Mouse (Mus musculus) midbrain, embryonic 11.5 days (tissue): ENCODE measurements around the gene Cinp. TPM values are rescaled to one million over a fixed set of nuclear protein-coding genes. Genes with fewer than 3 reads are reported as not detected.

Source experiments
- ATAC-seq: fragments of 200-750 bp; cut with Nextera tagmentation; 2 replicates; pipeline ENCODE4 v1.8.0; 2017; ENCODE audit warnings: moderate TSS enrichment, moderate library complexity; ENCODE audit not compliant: low FRiP score
- DNase-seq: peaks from one replicate; pipeline ENCODE4 v3.0.0; 2015; ENCODE audit warnings: low spot score; ENCODE audit errors: missing footprints
- H3K27ac ChIP-seq: fragments of 300-500 bp; sonication (generic); 2 replicates; pipeline ENCODE4 v1.5.1; 2014; ENCODE audit warnings: low read depth, low read length
- H3K27me3 ChIP-seq: fragments of 300-500 bp; sonication (generic); 2 replicates; pipeline ENCODE4 v1.6.1; 2014; ENCODE audit warnings: mild to moderate bottlenecking, low read length, moderate library complexity, mixed read lengths; ENCODE audit not compliant: control insufficient read depth, insufficient read depth
- H3K36me3 ChIP-seq: fragments of 300-500 bp; sonication (generic); 2 replicates; pipeline ENCODE4 v1.6.1; 2014; ENCODE audit warnings: mild to moderate bottlenecking, low read length, moderate library complexity, mixed read lengths; ENCODE audit not compliant: control insufficient read depth, insufficient read depth
- H3K4me1 ChIP-seq: fragments of 300-500 bp; sonication (generic); 2 replicates; pipeline ENCODE4 v1.6.1; 2014; ENCODE audit warnings: low read length; ENCODE audit not compliant: control insufficient read depth, insufficient read depth
- H3K4me2 ChIP-seq: fragments of 300-500 bp; sonication (generic); 2 replicates; pipeline ENCODE4 v1.6.1; 2014; ENCODE audit warnings: mild to moderate bottlenecking, moderate library complexity
- H3K4me3 ChIP-seq: fragments of 300-500 bp; sonication (generic); 2 replicates; pipeline ENCODE4 v1.5.1; 2014; ENCODE audit warnings: low read depth, low read length
- H3K9ac ChIP-seq: fragments of 300-500 bp; sonication (generic); 2 replicates; pipeline ENCODE4 v1.6.1; 2014; ENCODE audit warnings: low read length
- H3K9me3 ChIP-seq: fragments of 300-500 bp; sonication (generic); 2 replicates; pipeline ENCODE4 v1.6.1; 2016; ENCODE audit warnings: low read length; ENCODE audit not compliant: control insufficient read depth
- WGBS: fragments of 180-500 bp; shearing (Covaris S2); extraction: QIAGEN DNeasy Blood & Tissue Kit; methylation state at CpG from one replicate; pipeline ENCODE4 v1.1.7; 2014; 5-methylcytosine and 5-hydroxymethylcytosine counted together
- polyA plus RNA-seq: library from polyadenylated mRNA; unstranded; fragments of >200 nt; fragmentation: Nextera tagmentation; extraction: Ambion mirVana; gene quantifications from 2 replicates; pipeline ENCODE4 v1.2.1, GENCODE M21; 2014

Gene Cinp
- polyA plus RNA-seq, 1 experiment from 2014 or later, result 83.2 TPM

DNA sequence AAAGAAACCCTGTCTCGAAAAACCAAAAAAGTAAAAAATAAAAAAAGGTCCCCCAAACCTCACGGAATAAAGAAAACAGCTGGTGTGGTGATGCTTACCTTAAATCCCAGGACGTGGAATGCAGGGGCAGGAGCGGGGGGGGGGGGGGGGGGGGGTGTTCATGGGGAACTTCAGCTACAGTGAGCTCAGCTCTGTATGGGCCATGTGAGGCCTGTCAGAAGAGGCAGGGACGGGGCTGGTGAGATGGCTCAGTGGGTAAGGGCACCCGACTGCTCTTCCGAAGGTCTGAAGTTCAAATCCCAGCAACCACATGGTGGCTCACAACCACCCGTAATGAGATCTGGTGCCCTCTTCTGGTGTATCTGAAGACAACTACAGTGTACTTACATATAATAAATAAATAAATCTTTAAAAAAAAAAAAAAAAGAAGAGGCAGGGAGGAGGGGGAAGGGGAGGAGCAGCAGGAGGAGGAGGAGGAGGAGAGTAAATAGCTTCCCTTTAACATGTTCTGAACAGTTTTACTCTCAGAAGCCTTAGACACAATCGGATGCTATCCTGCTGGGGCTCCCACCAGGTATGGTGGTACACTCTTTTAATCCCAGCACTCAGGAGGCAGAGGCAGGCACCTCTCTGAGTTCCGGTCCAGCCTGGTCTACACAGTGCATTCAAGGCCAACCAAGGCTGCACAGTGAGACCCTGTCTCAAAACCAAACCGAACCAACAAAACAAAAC, 58.5 kb downstream of the Cinp start:
- H3K4me1 ChIP-seq, result no peaks in the 10 kb centered on the region
- H3K36me3 ChIP-seq, result no peaks in the 10 kb centered on the region
- H3K27me3 ChIP-seq, result no peaks in the 10 kb centered on the region
- peak; percentile 54 for DNase-seq
- H3K9me3 ChIP-seq, result no peaks in the 10 kb centered on the region
- no peak overlapping the region for H3K27ac ChIP-seq
- no peak overlapping the region for H3K9ac ChIP-seq
- H3K4me3 ChIP-seq, result no peak overlapping the region
- 82% methylated on average over 9 of the region's 11 CpGs for WGBS
- H3K4me2 ChIP-seq, result no peak overlapping the region
- no peak for ATAC-seq

GRCm38 (mm10) chr12:110828908-110829307, 60.0 kb downstream of the Cinp start:
- H3K27ac ChIP-seq, result no peak overlapping the region
- H3K4me3 ChIP-seq, result no peak overlapping the region
- ATAC-seq, result no peak
- no peaks in the 10 kb centered on the region for H3K27me3 ChIP-seq
- H3K9me3 ChIP-seq, result no peaks in the 10 kb centered on the region
- 95% methylated on average over 4 of the region's 4 CpGs for WGBS
- H3K9ac ChIP-seq, result no peak overlapping the region
- no peaks in the 10 kb centered on the region for H3K4me1 ChIP-seq
- DNase-seq, result peak; percentile 54
- H3K36me3 ChIP-seq, result no peaks in the 10 kb centered on the region
- no peak overlapping the region for H3K4me2 ChIP-seq

Other genes with a start within 250 kb of the Cinp start
- 0.14 and 0.34 TPM in 2 replicates for gene 1700001K19Rik, start 206.5 kb downstream of the Cinp start, polyA plus RNA-seq
- gene Hsp90aa1, start 186.4 kb downstream of the Cinp start, polyA plus RNA-seq, result 1,541 and 1,584 TPM in 2 replicates
- gene Wdr20, start 151.2 kb downstream of the Cinp start, polyA plus RNA-seq, result 22.9 and 24.7 TPM in 2 replicates
- gene Mok, start 48.2 kb downstream of the Cinp start, polyA plus RNA-seq, result 11.1 and 11.8 TPM in 2 replicates
- gene Zfp839, start 38.9 kb downstream of the Cinp start, polyA plus RNA-seq, result 1.4 and 1.8 TPM in 2 replicates
- 4.1 and 4.2 TPM in 2 replicates for gene Tecpr2, start 119 bp upstream of the Cinp start, polyA plus RNA-seq
- 9.9 and 11.8 TPM in 2 replicates for gene Ankrd9, start 89.9 kb upstream of the Cinp start, polyA plus RNA-seq
- gene Rcor1, start 150.2 kb upstream of the Cinp start, polyA plus RNA-seq, result 10.4 and 12.1 TPM in 2 replicates